ENCODE assay signal across 8 mouse cellular contexts in genomic region chr10:86021749-86022473, GRCm38 (mm10). TPM values are rescaled to one million over a fixed set of nuclear protein-coding genes. Genes with fewer than 3 reads are reported as not detected.
DNase-seq lines count a peak whose midpoint lies in the region; ATAC-seq and TF ChIP-seq lines count a peak whose summit lies in the region.

Gene Fbxo7 (plus strand): TSS chr10:86021972.

- H3K4me2 ChIP-seq in embryonic facial prominence, embryonic 14.5 days (ENCODE audit: low read depth, low read length) = peak within 1 kb of the TSS; percentile 79
- peak within 1 kb of the TSS; percentile 72 for H3K4me2 ChIP-seq in limb, embryonic 14.5 days (replicated peaks; ENCODE audit: low read depth, low read length, severe bottlenecking)
- H3K4me2 ChIP-seq in midbrain, postnatal 0 days (ENCODE audit: low read depth, low read length, poor library complexity, severe bottlenecking) = peak within 1 kb of the TSS; percentile 78

- peak; percentile 98 for ATAC-seq in embryonic facial prominence, embryonic 14.5 days (ENCODE audit: low read depth)
- peak; percentile 94 for ATAC-seq in limb, embryonic 14.5 days (ENCODE audit: low FRiP score, low read depth)
- ATAC-seq in midbrain, postnatal 0 days (ENCODE audit: low FRiP score) = peak; percentile 96

- peak; percentile 99 for TF ChIP-seq CTCF in midbrain, postnatal 0 days (IDR thresholded peaks at IDR 0.05)

- H3K9ac ChIP-seq in embryonic facial prominence, embryonic 14.5 days (ENCODE audit: low read depth, low read length) = peak within 1 kb of the TSS; percentile 93
- peak within 1 kb of the TSS; percentile 87 for H3K9ac ChIP-seq in limb, embryonic 14.5 days (ENCODE audit: low read depth, low read length, severe bottlenecking)
- peak within 1 kb of the TSS; percentile 86 for H3K9ac ChIP-seq in midbrain, postnatal 0 days (replicated peaks; ENCODE audit: low read length, poor library complexity, severe bottlenecking)

- peaks cover 3% of the 10 kb centered on the region; the same call in 1 of the 2 replicates for H3K4me1 ChIP-seq in embryonic facial prominence, embryonic 14.5 days (ENCODE audit: control insufficient read depth, insufficient read depth, low read length)
- no peaks in the 10 kb centered on the region for H3K4me1 ChIP-seq in limb, embryonic 14.5 days (ENCODE audit: control insufficient read depth, insufficient read depth, low read length)
- no peaks in the 10 kb centered on the region for H3K4me1 ChIP-seq in midbrain, postnatal 0 days (ENCODE audit: insufficient read depth, low read length)

- under 1% methylated on average over 48 of the region's 82 CpGs for WGBS in embryonic facial prominence, embryonic 14.5 days
- 3% methylated on average over 69 of the region's 82 CpGs for WGBS in limb, embryonic 14.5 days
- under 1% methylated on average over 82 of the region's 82 CpGs for WGBS in midbrain, postnatal 0 days

- H3K36me3 ChIP-seq in embryonic facial prominence, embryonic 14.5 days (ENCODE audit: control insufficient read depth, insufficient read depth, low read length) = 0 out of 2 replicates have a peak, but pooled peaks cover 9% of the 10 kb centered on the region
- H3K36me3 ChIP-seq in limb, embryonic 14.5 days (ENCODE audit: control insufficient read depth, insufficient read depth, low read length) = no peaks in the 10 kb centered on the region
- H3K36me3 ChIP-seq in midbrain, postnatal 0 days (ENCODE audit: insufficient read depth, low read length) = no peaks in the 10 kb centered on the region

- no peaks in the 10 kb centered on the region for H3K27me3 ChIP-seq in embryonic facial prominence, embryonic 14.5 days (replicated peaks; ENCODE audit: control insufficient read depth, insufficient read depth, low read length)
- H3K27me3 ChIP-seq in limb, embryonic 14.5 days (ENCODE audit: control insufficient read depth, insufficient read depth, low read length) = no peaks in the 10 kb centered on the region
- no peaks in the 10 kb centered on the region for H3K27me3 ChIP-seq in midbrain, postnatal 0 days (ENCODE audit: insufficient read depth, low read length)

- H3K9me3 ChIP-seq in embryonic facial prominence, embryonic 14.5 days (ENCODE audit: control insufficient read depth, low read length) = no peaks in the 10 kb centered on the region
- H3K9me3 ChIP-seq in limb, embryonic 14.5 days (ENCODE audit: control insufficient read depth, low read length) = no peaks in the 10 kb centered on the region
- no peaks in the 10 kb centered on the region for H3K9me3 ChIP-seq in midbrain, postnatal 0 days (ENCODE audit: low read length)

- H3K27ac ChIP-seq in embryonic facial prominence, embryonic 14.5 days (replicated peaks; ENCODE audit: low read depth, low read length) = peak within 1 kb of the TSS; percentile 86
- H3K27ac ChIP-seq in limb, embryonic 14.5 days (replicated peaks; ENCODE audit: low read depth, low read length) = peak within 1 kb of the TSS; percentile 88
- peak within 1 kb of the TSS; percentile 74 for H3K27ac ChIP-seq in midbrain, postnatal 0 days (ENCODE audit: low read depth, low read length)

- peak; percentile 85 for DNase-seq in 3T3-L1 (ENCODE audit: low read depth, low spot score)
- peak; percentile 82 to 84 for DNase-seq in adrenal gland, postnatal 4 days (ENCODE audit: low spot score in 2 of 2)
- DNase-seq in embryonic facial prominence, embryonic 14.5 days (ENCODE audit: low spot score) = peak; percentile 94
- DNase-seq in heart, adult 8-10 months (ENCODE audit: low spot score) = peak; percentile 82
- DNase-seq in kidney, adult 9 months = peak; percentile 90
- peak; percentile 92 for DNase-seq in limb, embryonic 14.5 days (ENCODE audit: low spot score)
- peak; percentile 94 for DNase-seq in midbrain, postnatal 0 days (ENCODE audit: low spot score)
- peak; percentile 78 to 84 for DNase-seq in spleen, postnatal 14 days (ENCODE audit: low spot score in 2 of 2)

- 0 out of 2 replicates have a peak, but pooled peaks have one; percentile 30 for TF ChIP-seq POLR2A in limb, embryonic 14.5 days (IDR thresholded peaks at IDR 0.05; ENCODE audit: borderline replicate concordance, extremely low read depth, insufficient read depth, insufficient read length)

- peak within 1 kb of the TSS; percentile 92 for H3K4me3 ChIP-seq in embryonic facial prominence, embryonic 14.5 days (ENCODE audit: low read depth, low read length)
- peak within 1 kb of the TSS; percentile 91 for H3K4me3 ChIP-seq in limb, embryonic 14.5 days (replicated peaks; ENCODE audit: low read length)
- peak within 1 kb of the TSS; percentile 90 for H3K4me3 ChIP-seq in midbrain, postnatal 0 days (ENCODE audit: low read depth, low read length)

RNA-seq across cellular contexts. Expression of gene Fbxo7, which starts in this region (rescaled TPM):
- total RNA-seq in adrenal gland, postnatal 4 days (2021) = 10 to 100 TPM; 34.7 to 35.3 TPM
- 26.1 and 27.9 TPM in 2 replicates for polyA plus RNA-seq in embryonic facial prominence, embryonic 14.5 days (2014; fragmentation: Nextera tagmentation; extraction: Ambion mirVana)
- 10 to 100 TPM; 15.3 to 18.8 (median 17.1) TPM for total RNA-seq in heart, adult 8-10 months (2022)
- 33.7 and 41.9 TPM in 2 replicates for polyA plus RNA-seq in limb, embryonic 14.5 days (2012; rRNA removed)
- polyA plus RNA-seq in limb, embryonic 14.5 days (2014; fragmentation: Nextera tagmentation; extraction: Ambion mirVana) = 31.2 and 32.4 TPM in 2 replicates
- 16.6 and 19.6 TPM in 2 replicates for total RNA-seq in midbrain, postnatal 0 days (2014; rRNA removed)
- 26.1 and 29.6 TPM in 2 replicates for polyA plus RNA-seq in midbrain, postnatal 0 days (2015; fragmentation: Nextera tagmentation; extraction: Ambion mirVana)

Comparison
In these comparisons a context has a peak if more than half of its experiments do, and no peak if none do; other contexts are left out.
1. Peak in every context shown above with its lines: DNase-seq, ATAC-seq, H3K4me3 ChIP-seq and H3K27ac ChIP-seq.